Mouse (Mus musculus): Measurements from ENCODE around the gene Myo10.

GRCm38 (mm10) chr15:25603286-25603685 is 19.0 kb upstream of the Myo10 start:
- TF ChIP-seq CTCF (IDR thresholded peaks at IDR 0.05; ENCODE audit: extremely low read depth, insufficient read length, insufficient replicate concordance, low read depth, low read length) (no peak), POLR2A (IDR thresholded peaks at IDR 0.05; ENCODE audit: low read depth, low read length) (no peak)

Measured in small intestine, adult 2 months (tissue).